Mouse (Mus musculus): ENCODE measurements around the gene Stk25.

GRCm38 (mm10) chr1:93654275-93654674 is 4.2 kb downstream of the Stk25 start:
- TF ChIP-seq EP300 (IDR thresholded peaks at IDR 0.05; ENCODE audit: insufficient read depth, low read depth, low read length): no peak
- no peak for TF ChIP-seq CTCF (IDR thresholded peaks at IDR 0.05)
- no peak for TF ChIP-seq POLR2A (IDR thresholded peaks at IDR 0.05; ENCODE audit: insufficient read depth, low read depth, low read length)
